Mouse (Mus musculus) brain, embryonic 14.5 days (tissue): ENCODE data around the gene Sgsm2.

ENCODE experiments used
- CTCF ChIP-seq: fragments of 200-500 bp; IDR thresholded peaks from 2 replicates; pipeline ENCODE4 v1.5.1; 2012; ENCODE audit warnings: inconsistent platforms, mild to moderate bottlenecking, moderate library complexity, borderline replicate concordance; ENCODE audit not compliant: insufficient read depth, insufficient read length; ENCODE audit errors: extremely low read depth
- POLR2A ChIP-seq: fragments of 200-500 bp; IDR thresholded peaks from 2 replicates; pipeline ENCODE4 v1.6.1; 2012; ENCODE audit warnings: mild to moderate bottlenecking, inconsistent platforms, borderline replicate concordance; ENCODE audit not compliant: poor library complexity, insufficient read depth, insufficient read length, severe bottlenecking; ENCODE audit errors: extremely low read depth

DNA sequence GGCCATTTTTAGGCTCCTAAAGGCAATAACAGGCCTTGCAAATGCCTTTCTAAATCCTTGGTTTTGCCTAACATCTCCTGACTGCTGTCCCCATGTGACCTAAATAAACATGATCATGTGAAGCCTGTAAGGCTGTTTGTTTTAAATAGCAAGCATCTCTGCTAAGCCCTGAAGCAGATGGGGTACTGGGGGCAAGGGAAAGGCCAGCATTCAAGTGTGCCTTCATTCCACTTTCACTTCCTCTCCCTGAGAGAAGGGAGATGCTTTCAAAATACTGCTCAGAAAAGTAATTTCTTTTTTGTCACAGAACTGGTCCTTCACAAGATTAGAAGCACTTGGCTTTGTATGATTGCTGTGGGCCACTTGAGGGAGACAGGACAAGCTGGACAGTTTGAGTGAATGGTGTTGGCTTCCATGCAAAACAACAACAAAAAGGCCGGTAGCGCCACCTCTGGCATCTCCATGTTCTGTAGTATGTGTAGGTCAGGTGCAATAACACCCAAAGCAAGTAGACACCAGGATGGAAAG, 68.4 kb downstream of the Sgsm2 start:
- no peak for TF ChIP-seq CTCF
- TF ChIP-seq POLR2A: no peak
